Mouse (Mus musculus) myocyte (in vitro differentiated cells): ENCODE data around the gene Grm1.

Source experiments
- CEBPB ChIP-seq: IDR thresholded peaks from 2 replicates; pipeline ENCODE4 v1.6.1; 2011; ENCODE audit warnings: mild to moderate bottlenecking, moderate library complexity; ENCODE audit not compliant: poor library complexity, insufficient read depth, severe bottlenecking
- E2F4 ChIP-seq: IDR thresholded peaks from one replicate; pipeline ENCODE4 v1.6.1; 2011; ENCODE audit warnings: mild to moderate bottlenecking, control low read depth, moderate library complexity; ENCODE audit not compliant: insufficient read depth
- MAX ChIP-seq: IDR thresholded peaks from one replicate; pipeline ENCODE4 v1.6.1; 2011; ENCODE audit warnings: low read depth, mild to moderate bottlenecking, control low read depth
- MYOD1 ChIP-seq, 3 experiments: IDR thresholded peaks; one replicate each; pipeline ENCODE4 v1.6.1; 2011; ENCODE audit warnings: control low read depth in 2 of 3, low read depth in 2 of 3, mild to moderate bottlenecking in 2 of 3, moderate library complexity in 1 of 3; ENCODE audit not compliant: insufficient read length in 2 of 3, control insufficient read depth in 1 of 3
- MYOG ChIP-seq, 3 experiments: IDR thresholded peaks; one replicate each; pipeline ENCODE4 v1.6.1; 2011; ENCODE audit warnings: control low read depth in 2 of 3, low read depth in 2 of 3, mild to moderate bottlenecking in 2 of 3; ENCODE audit not compliant: insufficient read length in 2 of 3, control insufficient read depth in 1 of 3, insufficient read depth in 1 of 3
- POLR2A ChIP-seq: IDR thresholded peaks from one replicate; pipeline ENCODE4 v1.6.1; 2011; ENCODE audit warnings: low read depth, mild to moderate bottlenecking, control low read depth, moderate library complexity; ENCODE audit not compliant: insufficient read length
- POLR2AphosphoS2 ChIP-seq: IDR thresholded peaks from one replicate; pipeline ENCODE4 v1.6.1; 2011; ENCODE audit warnings: low read depth, control low read depth; ENCODE audit not compliant: insufficient read length
- REST ChIP-seq: IDR thresholded peaks from one replicate; pipeline ENCODE4 v1.6.1; 2011; ENCODE audit warnings: mild to moderate bottlenecking, control low read depth, moderate library complexity; ENCODE audit not compliant: insufficient read depth, insufficient read length
- SRF ChIP-seq: IDR thresholded peaks from one replicate; pipeline ENCODE4 v1.6.1; 2011; ENCODE audit warnings: low read depth; ENCODE audit not compliant: control insufficient read depth, insufficient read length
- TCF3 ChIP-seq: IDR thresholded peaks from one replicate; pipeline ENCODE4 v1.6.1; 2011; ENCODE audit warnings: low read depth, control low read depth; ENCODE audit not compliant: insufficient read length
- USF1 ChIP-seq: IDR thresholded peaks from one replicate; pipeline ENCODE4 v1.6.1; 2011; ENCODE audit warnings: low read depth, mild to moderate bottlenecking, control low read depth, moderate library complexity

DNA sequence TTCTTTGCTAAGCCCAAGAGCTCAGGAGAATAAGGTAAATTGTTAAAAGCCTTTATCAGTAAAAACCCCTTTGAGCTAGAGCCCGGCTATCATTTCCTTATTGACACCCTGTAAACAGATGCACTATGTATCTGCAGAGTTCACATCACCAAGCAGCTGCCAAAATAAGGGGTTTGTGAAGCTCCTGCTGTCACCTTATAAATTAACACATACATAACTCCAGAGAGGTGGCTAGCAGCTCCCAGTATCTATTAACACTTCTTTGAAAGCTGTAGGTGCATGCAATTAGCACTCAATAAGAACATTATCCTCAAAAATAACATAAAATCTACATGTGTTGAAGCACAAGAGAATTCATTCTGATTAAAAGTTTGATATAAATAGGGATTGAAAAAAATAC, 191.9 kb downstream of the Grm1 start:
- no peak for TF ChIP-seq POLR2A
- TF ChIP-seq E2F4 = no peak
- TF ChIP-seq REST = no peak
- TF ChIP-seq SRF = no peak
- no peak for TF ChIP-seq USF1
- no peak for TF ChIP-seq POLR2AphosphoS2
- TF ChIP-seq TCF3 = no peak
- no peak for TF ChIP-seq MYOG (IDR thresholded peaks at IDR 0.05; ENCODE audit: control insufficient read depth in 1 of 3, insufficient read depth in 1 of 3, insufficient read length in 2 of 3, low read depth in 2 of 3)
- TF ChIP-seq CEBPB = no peak
- TF ChIP-seq MYOD1 (IDR thresholded peaks at IDR 0.05; ENCODE audit: control insufficient read depth in 1 of 3, insufficient read length in 2 of 3, low read depth in 2 of 3) = no peak
- TF ChIP-seq MAX = no peak
